Mouse (Mus musculus): ENCODE measurements around the gene Rspry1. TPM values are rescaled to one million over a fixed set of nuclear protein-coding genes. Genes with fewer than 3 reads are reported as not detected.
A peak's percentile ranks its signal among the peaks of the same experiment; 100 is the strongest.

The Rspry1 gene
- polyA plus RNA-seq, 2 experiments, result 6.2 to 15.8 TPM

- Histone ChIP-seq H3K27ac (no peak overlapping the region), H3K9me3 (ENCODE audit: control insufficient read depth, low read length) (no peaks in the 10 kb centered on the region), H3K27me3 (ENCODE audit: control insufficient read depth, insufficient read depth, low read length) (no peaks in the 10 kb centered on the region), H3K9ac (replicated peaks) (no peak overlapping the region), H3K4me1 (replicated peaks; ENCODE audit: control insufficient read depth in 2 of 2, insufficient read depth in 2 of 2, low read length in 1 of 2) (no peaks in the 10 kb centered on the region), H3K4me2 (ENCODE audit: low read depth) (no peak overlapping the region), H3K36me3 (replicated peaks; ENCODE audit: control insufficient read depth, insufficient read depth, low read depth) (peaks cover 24% of the 10 kb centered on the region), H3K4me3 (ENCODE audit: insufficient read depth in 1 of 2, low read depth in 2 of 2, low read length in 2 of 2) (no peak overlapping the region)
- no peak for ATAC-seq (ENCODE audit: insufficient read depth)
- no peak for TF ChIP-seq EP300 (IDR thresholded peaks at IDR 0.05; ENCODE audit: low read depth)
- TF ChIP-seq CTCF (IDR thresholded peaks at IDR 0.05; ENCODE audit: low read depth), result peak; percentile 64
- DNase-seq (ENCODE audit: low read depth in 3 of 3, low spot score in 3 of 3), result no peak
- 50% methylated on average over 4 of the region's 4 CpGs for WGBS (ENCODE audit: insufficient replicate concordance)
These were observed 17.4 kb upstream of the Rspry1 start for GRCm38 (mm10) chr8:94584238-94584817.

DNA sequence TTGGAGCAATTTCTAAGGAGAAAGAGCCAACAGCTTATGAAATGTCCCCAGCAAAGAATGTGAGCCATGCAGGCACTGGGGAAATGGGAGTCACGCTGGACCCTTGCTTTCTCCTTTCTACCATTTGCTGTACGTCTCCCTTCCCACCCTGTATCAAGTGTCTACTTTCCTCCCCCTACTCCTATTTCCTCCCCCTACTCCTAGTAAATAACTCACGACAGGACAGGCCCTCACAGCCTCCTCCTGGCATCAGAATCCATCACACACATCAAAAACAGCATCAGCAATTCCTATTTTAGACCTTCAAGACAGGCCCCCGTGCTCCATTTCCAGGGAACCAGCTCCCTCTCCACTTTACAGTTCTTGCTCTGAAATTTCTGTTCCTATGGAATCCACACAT lies 10.0 kb upstream of the Rspry1 start:
- Histone ChIP-seq H3K4me2 (ENCODE audit: low read depth) (no peak overlapping the region), H3K9me3 (ENCODE audit: control insufficient read depth, low read length) (no peaks in the 10 kb centered on the region), H3K36me3 (replicated peaks; ENCODE audit: control insufficient read depth, insufficient read depth, low read depth) (peaks cover under 1% of the 10 kb centered on the region), H3K27me3 (ENCODE audit: control insufficient read depth, insufficient read depth, low read length) (no peaks in the 10 kb centered on the region), H3K4me3 (ENCODE audit: insufficient read depth in 1 of 2, low read depth in 2 of 2, low read length in 2 of 2) (no peak overlapping the region), H3K9ac (replicated peaks) (no peak overlapping the region), H3K4me1 (replicated peaks; ENCODE audit: control insufficient read depth in 2 of 2, insufficient read depth in 2 of 2, low read length in 1 of 2) (no peaks in the 10 kb centered on the region), H3K27ac (no peak overlapping the region)
- WGBS (ENCODE audit: insufficient replicate concordance), result 71% methylated on average over 4 of the region's 4 CpGs
- ATAC-seq (ENCODE audit: insufficient read depth) (no peak), DNase-seq (ENCODE audit: low read depth in 3 of 3, low spot score in 3 of 3) (no peak)
- TF ChIP-seq CTCF (IDR thresholded peaks at IDR 0.05; ENCODE audit: low read depth), result no peak
- TF ChIP-seq EP300 (IDR thresholded peaks at IDR 0.05; ENCODE audit: low read depth), result no peak

GRCm38 (mm10) chr8:94594211-94594610 lies 7.5 kb upstream of the Rspry1 start:
- WGBS (ENCODE audit: insufficient replicate concordance), result 57% methylated on average over 1 of the region's 1 CpGs
- no peaks in the 10 kb centered on the region; the same call in 1 of the 2 replicates for H3K36me3 ChIP-seq (replicated peaks; ENCODE audit: control insufficient read depth, insufficient read depth, low read depth)
- no peak for ATAC-seq (ENCODE audit: insufficient read depth)
- no peak for DNase-seq (ENCODE audit: low read depth in 3 of 3, low spot score in 3 of 3)
- no peaks in the 10 kb centered on the region for H3K4me1 ChIP-seq (replicated peaks; ENCODE audit: control insufficient read depth in 2 of 2, insufficient read depth in 2 of 2, low read length in 1 of 2)
- no peak overlapping the region for H3K4me3 ChIP-seq (ENCODE audit: insufficient read depth in 1 of 2, low read depth in 2 of 2, low read length in 2 of 2)
- H3K27me3 ChIP-seq (ENCODE audit: control insufficient read depth, insufficient read depth, low read length), result no peaks in the 10 kb centered on the region
- TF ChIP-seq CTCF (IDR thresholded peaks at IDR 0.05; ENCODE audit: low read depth) (peak; percentile 45; the same call in 1 of the 2 replicates), EP300 (IDR thresholded peaks at IDR 0.05; ENCODE audit: low read depth) (no peak)
- no peak overlapping the region for H3K27ac ChIP-seq
- no peak overlapping the region for H3K9ac ChIP-seq (replicated peaks)
- no peak overlapping the region for H3K4me2 ChIP-seq (ENCODE audit: low read depth)
- H3K9me3 ChIP-seq (ENCODE audit: control insufficient read depth, low read length), result no peaks in the 10 kb centered on the region

DNA sequence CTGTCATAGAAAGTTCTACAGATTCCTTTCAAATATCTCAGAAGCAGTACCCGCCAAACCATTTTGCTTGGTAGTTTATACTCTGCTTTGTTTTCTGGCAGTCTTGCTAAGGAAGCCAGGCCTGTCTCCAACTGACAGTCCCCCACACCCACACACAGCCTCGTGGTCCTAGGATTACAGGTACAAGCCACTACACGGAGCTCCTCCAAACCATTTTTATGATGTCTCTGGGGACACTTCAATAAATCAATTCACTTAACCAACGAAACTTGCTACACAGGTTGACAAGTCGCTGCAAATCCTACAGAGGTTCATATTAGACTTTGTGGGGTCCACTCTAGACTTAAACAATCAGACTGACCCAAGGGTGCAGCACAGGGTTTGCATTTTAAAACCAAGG lies 1.3 kb upstream of the Rspry1 start:
- H3K9me3 ChIP-seq (ENCODE audit: control insufficient read depth, low read length), result no peaks in the 10 kb centered on the region
- H3K9ac ChIP-seq (replicated peaks), result peak overlapping the region; percentile 87
- no peak for ATAC-seq (ENCODE audit: insufficient read depth)
- peak overlapping the region; percentile 97 for H3K4me2 ChIP-seq (ENCODE audit: low read depth)
- TF ChIP-seq EP300 (IDR thresholded peaks at IDR 0.05; ENCODE audit: low read depth) (no peak), CTCF (IDR thresholded peaks at IDR 0.05; ENCODE audit: low read depth) (no peak)
- no peaks in the 10 kb centered on the region; the same call in 1 of the 2 replicates for H3K36me3 ChIP-seq (replicated peaks; ENCODE audit: control insufficient read depth, insufficient read depth, low read depth)
- H3K4me1 ChIP-seq (replicated peaks; ENCODE audit: control insufficient read depth in 2 of 2, insufficient read depth in 2 of 2, low read length in 1 of 2), result peaks cover 9 to 16% of the 10 kb centered on the region in 2 experiments
- no peaks in the 10 kb centered on the region for H3K27me3 ChIP-seq (ENCODE audit: control insufficient read depth, insufficient read depth, low read length)
- no peak for DNase-seq (ENCODE audit: low read depth in 3 of 3, low spot score in 3 of 3)
- no peak overlapping the region; the same call in 1 of the 2 replicates for H3K27ac ChIP-seq
- H3K4me3 ChIP-seq (ENCODE audit: insufficient read depth in 1 of 2, low read depth in 2 of 2, low read length in 2 of 2), result peak overlapping the region; percentile 83 to 95
- 19% methylated on average over 5 of the region's 5 CpGs for WGBS (ENCODE audit: insufficient replicate concordance)

- Histone ChIP-seq H3K4me2 (ENCODE audit: low read depth) (peak overlapping the region; percentile 97), H3K36me3 (replicated peaks; ENCODE audit: control insufficient read depth, insufficient read depth, low read depth) (no peaks in the 10 kb centered on the region), H3K4me3 (ENCODE audit: insufficient read depth in 1 of 2, low read depth in 2 of 2, low read length in 2 of 2) (peak overlapping the region; percentile 83 to 95), H3K27me3 (ENCODE audit: control insufficient read depth, insufficient read depth, low read length) (no peaks in the 10 kb centered on the region), H3K4me1 (replicated peaks; ENCODE audit: control insufficient read depth in 2 of 2, insufficient read depth in 2 of 2, low read length in 1 of 2) (peaks cover 9 to 16% of the 10 kb centered on the region in 2 experiments), H3K27ac (peak overlapping the region; percentile 68), H3K9ac (replicated peaks) (peak overlapping the region; percentile 87), H3K9me3 (ENCODE audit: control insufficient read depth, low read length) (no peaks in the 10 kb centered on the region)
- under 1% methylated on average over 51 of the region's 51 CpGs for WGBS (ENCODE audit: insufficient replicate concordance)
- DNase-seq (ENCODE audit: low read depth in 3 of 3, low spot score in 3 of 3) (no peak), ATAC-seq (ENCODE audit: insufficient read depth) (peak; percentile 17)
- TF ChIP-seq EP300 (IDR thresholded peaks at IDR 0.05; ENCODE audit: low read depth) (no peak), CTCF (IDR thresholded peaks at IDR 0.05; ENCODE audit: low read depth) (no peak)
These were observed 617 bp upstream of the Rspry1 start for GRCm38 (mm10) chr8:94601034-94601606.

Data from liver, embryonic 14.5 days (tissue).